Mouse (Mus musculus): ENCODE measurements around the gene Uqcr11. TPM values are rescaled to one million over a fixed set of nuclear protein-coding genes. Genes with fewer than 3 reads are reported as not detected.

Gene Uqcr11
- total RNA-seq, 2 experiments from 2014 or later = 404 to 413 TPM

DNA sequence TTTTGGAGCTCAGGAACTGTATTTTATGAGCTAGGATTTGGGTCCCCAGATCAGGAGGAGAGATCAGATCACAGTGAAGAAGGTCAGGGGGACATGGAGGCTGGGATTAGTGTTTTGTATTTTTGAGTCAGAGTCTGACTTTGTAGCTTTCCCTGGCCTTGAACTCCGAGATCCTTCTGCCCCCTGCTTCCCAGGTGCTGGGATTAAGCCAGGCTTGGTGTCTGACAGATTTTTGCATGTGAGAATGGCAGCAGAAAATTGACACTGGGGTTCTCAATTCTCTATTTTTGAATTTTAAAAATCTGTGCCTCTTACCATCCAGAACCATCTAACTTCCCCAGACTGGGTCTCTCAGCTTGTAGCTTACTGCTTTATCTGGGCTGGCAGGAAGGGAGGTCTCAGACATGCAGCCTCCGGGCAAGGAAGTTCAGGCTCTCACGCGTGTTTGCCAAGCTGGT is 5.9 kb downstream of the Uqcr11 start:
- TF ChIP-seq CTCF (conservative IDR thresholded peaks at IDR 0.05) = no peak
- no peak overlapping the region; the same call in 1 of the 2 replicates for H3K4me3 ChIP-seq

DNA sequence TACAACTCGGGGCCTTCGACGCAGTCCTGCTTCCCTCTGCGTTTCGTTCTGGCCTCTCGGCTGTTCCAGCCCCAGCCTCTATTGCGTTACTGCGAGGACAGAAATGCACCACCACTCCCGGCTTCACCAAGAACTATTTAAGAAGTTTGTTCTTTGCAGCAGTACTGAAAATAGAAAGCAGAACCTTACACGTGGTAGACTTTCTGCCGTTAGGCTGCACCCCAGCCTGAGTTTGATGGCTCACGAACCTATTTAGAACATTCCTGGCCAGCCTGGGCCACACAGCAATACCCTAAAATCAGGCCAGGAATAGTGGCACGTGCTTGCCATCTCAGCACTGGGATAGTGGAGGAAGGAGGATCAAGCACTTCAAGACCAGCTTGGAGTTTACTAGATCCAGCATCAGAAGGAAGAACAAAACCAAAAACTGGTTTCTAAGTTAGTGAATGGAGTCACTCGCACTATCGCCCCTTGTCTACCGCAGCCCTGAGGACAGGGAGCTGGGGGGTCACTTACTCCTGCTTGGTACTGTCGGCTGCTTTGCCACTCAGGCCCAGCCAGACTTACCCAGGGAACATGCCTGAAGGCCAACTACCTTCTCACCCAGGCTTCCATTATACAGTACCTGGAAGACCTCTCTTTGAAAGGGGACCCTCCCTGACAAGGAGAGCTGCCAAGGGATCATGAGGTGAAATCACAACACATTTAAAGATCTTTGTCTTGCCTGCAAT is 6.5 kb downstream of the Uqcr11 start:
- no peak for DNase-seq (ENCODE audit: low spot score in 2 of 2)
- H3K4me3 ChIP-seq = peak overlapping the region; percentile 64
- H3K27ac ChIP-seq = peak overlapping the region; percentile 97
- TF ChIP-seq CTCF (conservative IDR thresholded peaks at IDR 0.05) = no peak

More for the DNA sequence above, 5.9 kb downstream of the Uqcr11 start:
- DNase-seq (ENCODE audit: low spot score in 2 of 2) = no peak
- H3K27ac ChIP-seq = peak overlapping the region; percentile 97

DNA sequence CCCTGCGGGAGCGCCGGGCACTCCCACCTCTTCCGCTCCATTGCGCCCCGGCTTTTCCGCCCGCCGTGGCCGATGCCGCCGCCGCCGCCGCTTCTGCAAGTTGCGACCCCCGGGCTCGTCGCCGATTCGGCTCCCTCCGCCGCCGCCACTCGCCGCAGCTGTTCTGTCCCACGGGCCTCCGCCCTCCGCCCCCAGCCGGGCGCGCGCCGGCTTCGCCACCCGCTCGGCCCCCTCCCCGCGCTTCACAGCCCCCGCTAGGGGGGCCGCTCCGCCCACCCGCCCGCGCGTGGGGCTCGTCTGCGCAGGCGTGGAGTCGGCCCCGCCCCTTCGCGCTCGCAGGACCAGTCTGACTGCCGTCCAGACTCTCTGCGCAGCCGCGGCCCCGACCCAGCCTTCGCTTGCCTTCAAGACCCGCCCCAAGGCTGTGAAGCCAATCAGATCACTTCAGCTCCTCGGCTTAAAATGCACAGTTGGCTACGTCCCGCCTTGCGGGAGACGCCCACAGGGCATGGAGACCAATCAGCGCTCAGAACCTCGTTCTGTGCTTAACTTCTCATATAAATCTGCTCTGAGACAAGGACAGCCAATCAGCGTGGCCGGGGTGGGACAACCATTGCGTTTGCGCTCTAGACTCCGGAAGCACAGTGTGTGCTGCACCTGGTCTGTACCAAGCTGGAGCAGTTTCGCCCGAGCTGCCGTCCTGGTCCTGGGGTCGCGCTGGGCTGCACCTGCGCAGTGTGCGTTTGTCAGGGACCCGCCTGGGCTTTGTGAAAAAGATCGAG is 7.2 kb downstream of the Uqcr11 start, which contains the start of gene Mbd3:
TSS of gene Mbd3 (minus strand) at position 360 of the 782 bp plus-strand sequence.
- Histone ChIP-seq H3K4me3 (peak within 1 kb of the TSS; percentile 89), H3K27ac (peak within 1 kb of the TSS; percentile 100)
- peak; percentile 99 to 100 for DNase-seq (ENCODE audit: low spot score in 2 of 2)
- TF ChIP-seq CTCF (conservative IDR thresholded peaks at IDR 0.05) = no peak

DNA sequence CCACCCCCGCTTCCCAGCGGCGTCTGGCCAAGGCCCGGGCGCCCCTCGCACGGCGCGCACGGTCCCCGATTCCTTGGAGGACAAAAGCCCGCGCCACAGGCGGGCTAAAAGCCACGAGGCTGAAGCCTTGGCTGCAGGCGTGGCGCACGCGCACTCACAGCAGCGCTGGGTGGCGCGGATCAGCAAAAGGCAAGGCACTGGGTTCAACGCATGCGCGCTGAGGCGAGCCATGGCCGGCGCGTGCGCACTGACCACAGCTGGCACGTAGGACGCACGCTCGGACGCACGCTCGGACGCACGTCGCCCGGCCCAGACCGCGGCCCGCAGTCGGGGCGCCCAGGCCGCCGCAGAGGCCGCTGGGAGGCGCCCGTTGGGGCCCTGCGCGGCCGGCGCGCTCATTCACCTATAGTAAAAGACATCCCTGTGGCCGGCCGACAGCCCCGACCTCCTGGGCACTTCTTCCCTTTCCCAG is 7.9 kb downstream of the Uqcr11 start:
- peak overlapping the region; percentile 89 for H3K4me3 ChIP-seq
- H3K27ac ChIP-seq = peak overlapping the region; percentile 100
- TF ChIP-seq CTCF (conservative IDR thresholded peaks at IDR 0.05) = peak; percentile 11
- DNase-seq (ENCODE audit: low spot score in 2 of 2) = peak; percentile 98

DNA sequence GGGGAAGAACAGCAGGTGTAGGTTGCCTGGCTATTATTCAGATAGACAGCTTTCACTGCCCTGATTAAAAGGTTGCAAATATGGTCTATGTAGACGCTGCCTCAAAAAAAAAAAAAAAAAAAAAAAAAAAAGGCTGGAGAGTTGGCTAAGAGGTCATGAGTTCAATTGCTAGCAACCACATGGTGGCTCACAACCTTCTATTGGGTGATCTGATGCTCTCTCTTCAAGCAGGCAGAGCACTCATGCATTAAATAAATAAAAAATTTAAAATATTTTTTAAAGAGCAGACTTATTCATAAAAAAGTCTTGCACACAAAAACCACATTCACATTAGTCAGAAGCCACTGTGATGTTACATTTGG is 8.5 kb downstream of the Uqcr11 start:
- TF ChIP-seq CTCF (conservative IDR thresholded peaks at IDR 0.05) = no peak
- DNase-seq (ENCODE audit: low spot score in 2 of 2) = no peak
- peak overlapping the region; percentile 89 for H3K4me3 ChIP-seq
- peak overlapping the region; percentile 100 for H3K27ac ChIP-seq

DNA sequence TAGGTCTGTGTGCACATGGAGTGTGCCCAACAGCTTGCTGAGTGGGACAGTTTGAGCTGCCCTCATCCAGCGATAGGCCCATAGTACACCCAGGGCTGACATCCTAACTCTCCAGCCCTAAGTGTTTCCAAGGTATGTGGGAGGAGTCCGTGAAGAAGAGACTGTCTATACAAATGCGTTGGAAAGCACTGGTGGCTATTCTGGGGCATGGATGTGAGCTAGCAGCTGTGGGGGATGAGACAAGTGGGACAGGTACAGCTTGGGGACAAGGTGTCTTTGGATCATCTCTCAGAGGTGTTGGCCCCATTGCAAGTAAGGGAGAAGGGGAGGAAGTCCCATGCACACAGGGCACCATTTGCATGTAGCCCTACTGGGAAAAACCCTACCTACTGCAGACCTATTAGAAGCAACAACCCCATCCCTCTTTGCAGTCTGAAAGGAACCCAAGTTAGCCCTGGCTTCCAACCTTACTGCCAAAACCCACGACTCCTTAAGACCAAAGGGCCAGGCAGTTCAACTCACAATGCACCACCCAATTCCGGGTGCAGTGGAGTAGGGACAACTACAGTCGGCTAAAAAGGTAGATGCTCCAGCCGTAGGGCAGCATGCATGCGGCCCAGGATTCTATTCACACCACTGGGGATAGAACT is 9.0 kb downstream of the Uqcr11 start:
- DNase-seq (ENCODE audit: low spot score in 2 of 2) = no peak
- Histone ChIP-seq H3K27ac (peak overlapping the region; percentile 100), H3K4me3 (peak overlapping the region; percentile 89)
- no peak for TF ChIP-seq CTCF (conservative IDR thresholded peaks at IDR 0.05)

DNA sequence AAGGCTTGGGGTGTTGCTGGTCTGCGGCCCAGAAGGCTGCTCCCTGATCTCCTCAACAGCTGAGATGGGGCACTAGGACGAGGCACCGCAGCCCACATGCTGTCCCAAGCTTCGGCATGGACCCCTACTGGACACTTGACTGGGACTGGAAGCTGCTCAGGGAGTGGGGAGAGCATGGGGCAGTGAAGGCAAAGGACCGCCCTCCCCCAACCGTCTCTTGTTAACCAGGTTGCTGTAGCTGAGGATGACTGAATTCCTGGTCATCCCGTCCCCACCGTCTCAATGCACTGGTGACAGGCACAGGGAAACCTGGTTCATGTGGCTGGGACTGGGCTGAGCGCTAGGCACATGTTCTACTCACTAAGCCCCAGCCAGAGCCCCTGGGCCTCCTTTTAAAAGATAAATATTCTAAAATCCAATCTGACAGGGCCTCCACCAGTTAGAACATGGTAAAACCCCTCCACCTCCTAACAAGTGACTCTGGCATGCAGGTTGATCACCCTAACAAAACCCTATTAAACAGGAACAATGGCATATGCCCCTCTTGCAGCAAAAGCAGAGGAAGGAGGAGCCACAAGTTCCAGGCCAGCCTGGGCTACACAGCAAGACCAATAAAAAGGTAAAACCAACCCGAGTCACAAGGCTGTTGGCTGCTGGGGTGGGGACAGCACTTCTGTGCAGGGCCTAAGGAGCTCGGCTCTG is 9.7 kb downstream of the Uqcr11 start:
- TF ChIP-seq CTCF (conservative IDR thresholded peaks at IDR 0.05) = no peak
- no peak for DNase-seq (ENCODE audit: low spot score in 2 of 2)
- H3K27ac ChIP-seq = 0 out of 2 replicates have a peak overlapping the region, but pooled peaks have one; percentile 100
- peak overlapping the region; percentile 89; the same call in 1 of the 2 replicates for H3K4me3 ChIP-seq

DNA sequence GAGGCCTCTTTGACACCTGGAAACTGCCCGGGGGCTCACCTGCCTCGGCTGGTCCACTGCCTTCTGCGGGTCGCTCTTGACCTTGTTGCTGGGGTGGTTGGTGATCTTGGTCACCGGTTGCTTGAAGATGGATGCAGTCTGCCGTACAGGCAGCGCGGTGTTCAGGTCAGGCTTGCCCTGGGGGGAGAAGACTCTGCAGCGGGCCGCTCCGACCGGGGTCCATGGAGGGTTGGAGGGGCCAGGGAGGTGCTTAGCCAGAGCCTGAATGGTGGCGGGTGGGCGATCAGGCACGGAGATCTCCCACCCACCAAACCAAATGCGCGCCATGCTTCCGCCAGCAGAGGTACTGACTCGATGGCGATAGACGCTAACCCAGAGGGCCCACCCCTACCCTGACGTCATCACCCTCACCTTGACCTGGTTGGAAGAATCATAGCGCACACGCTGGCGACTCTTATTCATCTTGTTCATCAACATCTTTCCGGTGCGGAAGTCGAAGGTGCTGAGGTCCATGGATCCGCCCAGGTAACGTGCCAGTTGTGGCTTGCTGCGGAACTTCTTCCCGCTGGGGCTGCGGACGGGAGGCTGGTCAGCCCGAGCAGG is 11.5 kb downstream of the Uqcr11 start:
- TF ChIP-seq CTCF (conservative IDR thresholded peaks at IDR 0.05) = no peak

DNA sequence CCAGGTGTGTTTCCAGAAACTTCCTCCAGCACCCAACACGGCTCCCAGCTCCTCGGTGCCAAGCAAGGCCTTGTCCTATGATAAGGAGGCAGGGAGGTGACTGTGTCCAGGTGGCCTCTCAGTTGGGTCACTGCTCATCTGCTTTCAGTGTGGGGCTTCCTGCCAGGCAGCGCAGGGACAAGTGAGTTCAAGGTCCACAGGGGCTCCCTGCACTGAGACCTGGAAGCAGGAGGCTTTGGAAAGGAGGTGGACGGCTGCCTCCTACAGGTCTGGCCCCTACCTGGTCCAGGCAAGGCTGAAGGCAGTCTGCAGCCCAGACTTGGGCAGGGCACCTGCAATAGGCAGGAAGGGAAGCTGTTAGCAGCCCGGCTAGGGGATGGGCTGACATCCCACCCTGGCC is 13.9 kb downstream of the Uqcr11 start:
- no peak for DNase-seq (ENCODE audit: low spot score in 2 of 2)
- TF ChIP-seq CTCF (conservative IDR thresholded peaks at IDR 0.05) = no peak
- Histone ChIP-seq H3K4me3 (no peak overlapping the region), H3K27ac (no peak overlapping the region)

More for the DNA sequence above, 11.5 kb downstream of the Uqcr11 start:
- H3K27ac ChIP-seq = no peak overlapping the region
- DNase-seq (ENCODE audit: low spot score in 2 of 2) = no peak
- H3K4me3 ChIP-seq = no peak overlapping the region

DNA sequence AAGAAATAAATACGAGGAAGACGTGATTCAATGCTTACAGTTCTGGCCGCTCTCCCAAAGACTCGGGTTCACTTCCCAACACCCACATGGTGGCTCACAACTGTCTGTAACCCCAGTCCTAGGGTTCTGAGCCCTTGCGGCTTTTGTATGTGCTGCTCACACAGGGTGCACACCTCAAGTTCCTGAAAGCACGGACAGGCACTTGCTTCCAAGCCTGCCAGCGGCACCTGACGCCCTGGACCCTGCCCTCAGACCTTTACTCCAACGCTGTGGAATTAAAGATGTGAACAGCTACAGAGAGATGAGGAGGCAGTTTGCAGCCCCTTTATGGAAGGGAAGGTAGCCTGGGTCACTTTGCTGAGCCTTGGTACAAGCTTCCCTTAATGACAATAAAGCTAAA is 15.9 kb downstream of the Uqcr11 start:
- no peak for TF ChIP-seq CTCF (conservative IDR thresholded peaks at IDR 0.05)
- H3K4me3 ChIP-seq = no peak overlapping the region
- no peak overlapping the region for H3K27ac ChIP-seq
- no peak for DNase-seq (ENCODE audit: low spot score in 2 of 2)

DNA sequence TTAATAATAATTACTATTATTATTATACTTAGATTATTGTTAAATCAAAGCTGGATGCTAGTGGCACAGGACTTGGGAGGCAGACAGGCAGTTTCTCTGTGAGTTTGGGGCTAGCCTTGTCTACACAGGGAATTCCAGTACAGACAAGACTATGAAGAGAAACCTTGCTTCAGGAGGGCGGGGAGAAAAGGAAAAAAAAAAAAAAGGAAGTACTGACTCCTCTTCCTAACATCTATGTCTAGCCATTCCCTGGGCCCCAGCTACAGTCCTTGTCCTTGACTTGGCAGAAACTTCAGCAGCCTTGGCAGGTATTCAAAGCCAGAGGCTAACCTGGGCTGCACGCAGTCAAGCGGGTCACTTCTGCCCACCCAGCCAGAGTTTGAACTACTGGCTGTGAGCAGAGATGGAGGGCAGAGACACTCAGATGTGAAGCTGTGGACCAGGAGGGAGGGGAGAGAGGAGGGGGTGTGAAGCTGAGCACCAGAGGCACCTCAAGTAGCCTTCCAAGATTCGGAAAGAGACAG is 17.4 kb downstream of the Uqcr11 start:
- TF ChIP-seq CTCF (conservative IDR thresholded peaks at IDR 0.05) = no peak
- DNase-seq (ENCODE audit: low spot score in 2 of 2) = no peak
- no peak overlapping the region for H3K27ac ChIP-seq
- no peak overlapping the region for H3K4me3 ChIP-seq

DNA sequence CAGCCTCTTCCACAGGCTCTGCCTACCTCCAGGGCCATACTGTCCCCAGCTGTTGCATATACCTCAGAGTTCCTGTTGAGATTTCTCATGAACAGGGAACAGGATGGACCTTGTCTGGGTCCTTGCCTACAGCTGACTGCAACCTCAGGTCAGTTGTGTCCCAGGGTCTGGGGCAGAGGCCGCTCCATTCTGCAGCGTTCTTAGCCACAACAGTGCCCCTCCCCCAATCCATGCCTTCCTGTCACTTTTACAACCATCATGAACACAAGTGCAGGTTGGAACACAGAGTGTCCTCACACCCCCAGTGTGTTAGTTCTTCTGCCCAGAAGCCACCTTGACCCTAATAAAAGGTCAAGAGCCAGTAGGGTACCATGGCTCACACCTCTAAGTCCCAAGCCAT is 17.9 kb downstream of the Uqcr11 start:
- no peak overlapping the region for H3K27ac ChIP-seq
- no peak overlapping the region for H3K4me3 ChIP-seq
- TF ChIP-seq CTCF (conservative IDR thresholded peaks at IDR 0.05) = no peak
- DNase-seq (ENCODE audit: low spot score in 2 of 2) = no peak

Measured in layer of hippocampus, adult 2 months (tissue).